Mouse (Mus musculus): Measurements from ENCODE around the gene Retreg3.
A peak's percentile ranks its signal among the peaks of the same experiment; 100 is the strongest.
"Not testable (repeated sequence)": the region's sequence is repeated elsewhere in the genome, so short reads cannot be mapped to it uniquely, and the experiment has no call there.

The Retreg3 gene

DNA sequence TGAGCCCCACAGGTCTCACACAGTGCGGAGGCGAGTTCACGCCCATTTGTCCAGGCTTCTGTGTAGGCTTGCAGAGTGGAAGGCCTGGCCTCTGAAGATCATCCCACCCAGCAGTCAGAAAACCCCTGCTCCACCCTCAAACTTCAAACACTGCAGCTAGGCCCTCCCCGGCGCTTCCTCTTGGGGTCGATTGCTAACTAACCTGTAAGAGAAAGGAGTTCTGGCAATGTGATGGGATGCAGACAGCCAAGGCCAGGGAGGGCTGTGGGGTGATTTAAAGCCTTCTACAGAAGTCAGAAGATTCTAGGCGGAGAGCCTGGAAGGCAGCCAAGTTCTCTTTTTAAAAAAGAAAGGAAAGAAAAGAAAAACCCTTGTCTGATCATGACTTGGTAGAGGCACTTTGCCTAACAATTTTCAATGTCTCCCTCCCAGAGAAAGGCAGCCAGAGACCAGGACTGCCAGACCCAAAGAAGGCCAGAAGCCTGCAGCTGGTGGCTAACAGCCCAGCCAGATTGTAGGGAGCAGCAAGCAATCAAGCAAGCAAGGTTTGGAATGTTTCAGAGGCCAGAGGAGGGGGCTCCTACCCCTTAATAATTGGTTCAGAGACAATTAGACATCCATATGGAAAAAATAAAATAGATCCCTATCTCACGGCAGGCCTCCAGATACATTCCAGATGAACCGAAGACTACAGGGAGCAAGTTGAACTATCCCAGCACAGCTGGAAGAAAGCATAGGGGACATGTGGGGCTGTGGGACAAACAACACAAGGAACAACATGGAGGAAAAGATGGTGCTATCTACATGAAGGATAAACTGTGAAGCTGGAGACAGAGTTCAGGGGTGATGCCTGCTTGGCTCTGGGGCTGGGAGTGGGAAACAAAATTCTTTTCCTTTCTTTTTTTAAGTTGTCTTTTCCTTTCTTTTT is 29.7 kb upstream of the Retreg3 start:
- no peak for DNase-seq (ENCODE audit: extremely low read depth, insufficient read length, low spot score)

DNA sequence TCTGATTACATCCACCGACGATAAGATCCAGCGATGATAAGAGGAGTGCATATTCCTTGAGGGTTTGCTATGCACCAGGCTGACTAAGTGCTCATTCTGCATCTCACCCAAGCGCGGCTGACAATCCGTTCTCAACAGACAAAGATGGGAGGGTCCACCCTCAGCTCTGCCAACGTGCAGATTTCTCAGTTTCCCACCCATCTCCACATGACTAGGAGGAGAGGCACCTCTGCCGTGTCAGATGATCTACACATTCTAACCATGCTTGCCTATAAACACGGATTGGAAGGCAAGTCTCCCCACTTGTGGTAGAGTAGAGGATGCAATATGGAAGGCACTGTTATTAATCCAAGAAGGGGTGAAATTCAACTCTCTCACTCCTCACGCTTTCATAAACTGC is 29.1 kb upstream of the Retreg3 start:
- DNase-seq (ENCODE audit: extremely low read depth, insufficient read length, low spot score) = no peak

DNA sequence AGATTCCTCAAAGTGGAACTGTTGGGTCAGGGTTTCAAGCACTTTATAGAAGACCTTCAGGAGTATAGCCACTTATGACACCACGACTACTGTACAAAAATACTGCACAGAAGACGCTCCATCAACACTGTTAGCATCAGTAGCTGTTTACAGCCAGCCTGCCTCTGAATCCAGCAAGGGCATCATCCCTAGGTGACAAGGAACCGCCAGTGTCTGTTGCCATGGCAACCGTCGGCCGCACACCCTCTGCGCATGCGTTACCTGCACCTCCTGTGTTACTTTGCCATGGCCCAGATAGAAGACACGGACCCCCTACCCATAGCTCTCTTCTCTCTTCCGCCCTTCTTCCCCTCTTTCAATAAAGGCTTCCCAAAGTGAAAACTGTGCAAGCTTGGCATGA is 26.7 kb upstream of the Retreg3 start:
- no peak for DNase-seq (ENCODE audit: extremely low read depth, insufficient read length, low spot score)

DNA sequence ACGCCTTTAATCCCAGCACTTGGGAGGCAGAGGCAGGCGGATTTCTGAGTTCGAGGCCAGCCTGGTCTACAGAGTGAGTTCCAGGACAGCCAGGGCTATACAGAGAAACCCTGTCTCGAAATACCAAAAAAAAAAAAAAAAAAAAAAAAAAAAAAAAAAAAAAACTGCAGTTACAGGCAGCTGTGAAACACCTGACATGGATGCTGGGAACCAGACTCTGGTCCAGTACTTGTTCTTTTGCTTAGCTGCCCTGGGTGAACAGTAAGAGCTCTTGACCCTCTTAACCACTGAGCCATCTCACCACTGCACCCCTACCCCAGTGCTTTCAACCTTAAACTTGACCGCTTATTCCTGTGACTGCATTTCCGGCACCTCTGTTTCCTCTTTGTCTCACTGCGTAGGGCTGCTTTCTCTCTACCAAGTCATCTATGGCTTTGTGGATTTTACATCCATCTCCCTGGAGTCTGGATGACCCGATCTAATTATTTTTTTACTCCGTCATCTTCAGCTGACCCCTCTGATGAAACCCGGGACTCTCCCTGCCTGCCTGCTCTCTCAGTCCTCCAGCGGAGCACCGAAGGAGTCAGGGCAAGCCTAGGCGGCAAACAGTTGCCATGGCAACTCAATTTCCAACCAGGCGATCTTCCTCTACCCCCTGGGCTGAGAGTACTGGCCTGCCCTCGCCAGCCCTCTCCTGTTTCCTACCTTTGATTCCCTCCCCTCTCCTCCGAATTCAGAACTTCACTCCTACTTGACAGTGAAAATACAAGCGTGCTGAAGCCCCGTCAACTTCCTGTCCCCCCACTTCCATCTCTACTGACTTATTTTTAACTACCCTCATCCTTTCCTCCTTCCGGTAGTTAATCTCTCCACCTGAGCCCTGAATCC is 23.9 kb upstream of the Retreg3 start:
- DNase-seq (ENCODE audit: extremely low read depth, insufficient read length, low spot score) = no peak

DNA sequence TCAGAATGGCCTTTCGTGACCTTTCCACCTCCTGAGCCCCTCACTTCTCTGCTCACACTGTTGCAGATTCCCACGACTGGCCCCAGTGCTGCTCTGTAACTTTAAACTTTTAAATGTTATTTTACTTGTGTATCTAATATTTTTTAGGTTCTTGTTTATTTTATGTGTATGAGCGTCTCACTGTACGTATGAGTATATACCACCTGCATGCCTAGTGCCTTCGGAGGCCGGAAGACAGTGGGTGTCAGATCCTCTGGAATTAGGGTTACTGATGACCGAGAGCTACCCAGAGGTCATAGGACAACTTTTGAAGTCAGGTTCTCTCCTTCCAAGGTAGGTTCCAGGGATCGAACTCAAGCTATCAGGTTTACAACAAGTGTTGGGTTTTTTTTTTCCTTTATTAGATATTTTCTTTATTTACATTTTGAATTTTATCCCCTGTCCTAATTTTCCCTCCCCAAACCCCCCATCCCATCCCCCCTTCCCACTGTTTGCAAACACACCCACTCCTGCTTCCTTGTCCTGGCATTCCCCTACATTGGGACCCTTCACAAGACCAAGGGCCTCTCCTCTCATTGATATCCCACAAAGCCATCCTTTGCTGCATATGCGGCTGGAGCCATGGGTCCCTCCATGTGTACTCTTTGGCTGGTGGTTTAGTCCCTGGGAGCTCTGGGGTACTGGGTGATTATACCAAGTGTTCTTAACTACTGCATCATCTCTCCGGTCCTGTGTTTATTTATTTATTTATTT is 22.7 kb upstream of the Retreg3 start:
- no peak for DNase-seq (ENCODE audit: extremely low read depth, insufficient read length, low spot score)

DNA sequence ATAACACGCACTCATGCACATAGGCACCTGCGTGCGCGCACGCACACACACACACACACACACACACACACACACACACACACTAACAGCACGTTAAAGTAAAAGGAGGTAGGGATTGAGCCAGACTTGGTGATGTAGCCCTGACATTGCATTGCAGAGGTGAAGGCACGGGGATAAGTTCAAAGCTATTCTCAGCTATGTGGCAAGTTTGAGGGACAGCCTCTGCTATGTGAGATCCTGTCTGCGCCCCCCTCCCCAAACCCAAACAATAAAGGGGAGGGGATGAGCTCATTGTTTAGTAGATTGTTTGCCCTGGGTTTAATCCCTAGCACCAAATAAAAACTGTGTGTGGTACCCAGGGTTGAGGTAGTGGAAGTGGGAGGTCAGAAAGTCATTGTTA is 21.4 kb upstream of the Retreg3 start:
- no peak for DNase-seq (ENCODE audit: extremely low read depth, insufficient read length, low spot score)

DNA sequence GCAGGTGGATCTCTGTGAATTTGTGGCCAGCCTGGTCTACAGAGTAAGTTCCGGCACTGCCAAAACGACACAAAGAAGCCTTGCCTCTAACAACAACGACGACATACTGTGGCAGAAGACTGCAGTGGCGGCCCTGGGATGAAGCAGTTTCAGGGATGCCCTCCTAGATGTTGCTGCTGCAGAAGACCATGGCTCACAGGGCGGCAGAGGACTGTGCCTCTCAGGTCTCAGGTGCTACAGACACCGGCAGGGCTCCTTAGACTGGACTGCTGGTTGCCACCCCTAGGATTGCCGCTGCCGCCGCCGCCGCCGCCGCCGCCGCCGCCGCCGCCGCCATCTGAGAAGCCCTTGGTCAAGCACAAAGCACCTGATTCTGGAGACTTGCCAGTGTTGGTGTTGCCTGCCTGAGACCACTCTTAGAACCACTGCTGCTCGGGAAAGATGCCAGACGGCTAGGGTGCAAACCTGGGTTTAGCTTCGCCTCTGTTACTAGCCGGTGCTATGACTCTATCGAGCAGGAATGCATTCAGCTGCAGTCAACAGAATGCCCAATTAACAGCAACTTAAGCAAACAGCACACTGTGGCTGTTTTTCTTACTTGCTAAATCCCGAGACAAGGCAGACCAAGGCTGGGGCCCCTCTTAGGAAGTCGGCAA is 20.6 kb upstream of the Retreg3 start:
- DNase-seq (ENCODE audit: extremely low read depth, insufficient read length, low spot score) = no peak

DNA sequence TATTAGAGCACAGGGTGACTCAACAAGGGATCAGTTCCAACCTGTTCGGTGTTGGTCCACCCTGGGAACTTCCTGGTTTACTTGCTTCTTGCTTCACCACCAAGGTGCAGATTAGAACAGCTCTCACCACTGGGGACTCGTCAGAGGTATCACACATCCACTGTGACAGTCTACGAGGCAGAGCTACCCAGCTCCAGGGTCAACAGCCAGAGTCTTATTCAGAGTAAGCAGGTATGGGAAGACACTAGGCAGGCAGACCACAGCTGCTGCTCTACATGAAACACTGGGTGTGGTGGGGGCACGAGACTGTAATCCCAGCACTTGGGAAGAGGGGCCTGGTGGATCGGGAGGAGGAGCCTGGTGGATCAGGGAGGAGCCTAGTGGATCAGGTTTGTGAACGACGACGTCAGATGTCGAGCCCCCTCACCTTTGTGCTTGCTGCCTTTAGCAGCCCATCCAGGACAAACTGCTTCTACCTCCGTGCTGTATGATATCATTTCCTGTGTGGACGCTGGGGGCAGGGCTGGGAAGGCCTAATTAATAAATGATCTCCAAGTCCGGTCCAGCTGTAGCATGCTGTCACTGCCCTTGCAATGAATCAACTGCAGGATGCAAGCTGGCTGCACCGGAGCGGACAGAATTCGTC is 19.0 kb upstream of the Retreg3 start:
- peak; percentile 34 for DNase-seq (ENCODE audit: extremely low read depth, insufficient read length, low spot score)

DNA sequence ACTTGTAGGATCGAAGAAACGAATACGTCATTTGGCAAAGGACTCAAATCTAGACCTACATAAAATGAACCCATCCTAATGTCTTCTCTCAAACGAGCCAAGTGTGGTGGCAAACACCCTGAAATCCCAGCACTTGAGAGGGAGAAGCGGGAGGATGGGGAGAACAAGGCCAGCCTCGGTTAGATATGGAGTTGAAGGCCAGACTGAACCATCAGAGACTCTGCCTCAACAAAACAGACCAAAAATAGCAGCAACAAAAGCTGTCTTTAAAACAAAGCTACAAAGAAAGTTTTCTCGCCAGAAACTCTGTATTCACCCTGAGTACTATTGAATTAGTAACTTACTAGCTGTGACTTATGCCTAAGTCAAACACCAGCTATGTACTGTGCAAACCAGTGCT is 17.3 kb upstream of the Retreg3 start:
- no peak for DNase-seq (ENCODE audit: extremely low read depth, insufficient read length, low spot score)

DNA sequence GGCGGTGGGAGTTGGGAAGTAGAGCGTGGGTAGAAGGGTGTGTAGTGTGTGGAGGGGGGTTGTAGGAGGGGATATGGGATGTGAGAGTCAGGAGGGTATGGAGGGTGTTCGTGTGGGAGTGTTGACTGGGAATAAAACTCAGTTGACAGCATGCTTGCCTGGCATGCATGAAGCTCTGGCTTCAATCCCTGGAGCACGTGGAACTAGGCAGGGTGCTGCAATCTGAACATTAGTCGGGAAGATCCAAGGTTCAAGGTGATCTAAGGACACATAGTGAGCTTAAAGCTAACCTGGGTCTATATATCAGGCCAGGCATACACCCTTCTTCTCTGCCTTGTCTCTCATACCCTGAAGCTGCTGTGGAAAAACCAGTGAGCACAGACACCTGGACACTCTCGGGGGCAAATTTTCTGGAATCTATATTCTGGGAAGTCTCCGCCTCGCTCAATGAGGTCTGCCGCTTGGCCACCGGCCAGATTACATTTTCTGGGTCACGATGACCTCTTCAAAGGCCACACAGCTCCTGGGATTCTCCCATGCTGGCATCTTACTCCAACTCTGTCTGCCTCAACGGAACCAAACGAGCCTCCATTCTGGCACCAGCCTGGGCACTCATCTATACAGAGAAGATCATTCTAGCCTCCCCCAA is 14.6 kb upstream of the Retreg3 start:
- DNase-seq (ENCODE audit: extremely low read depth, insufficient read length, low spot score) = no peak

DNA sequence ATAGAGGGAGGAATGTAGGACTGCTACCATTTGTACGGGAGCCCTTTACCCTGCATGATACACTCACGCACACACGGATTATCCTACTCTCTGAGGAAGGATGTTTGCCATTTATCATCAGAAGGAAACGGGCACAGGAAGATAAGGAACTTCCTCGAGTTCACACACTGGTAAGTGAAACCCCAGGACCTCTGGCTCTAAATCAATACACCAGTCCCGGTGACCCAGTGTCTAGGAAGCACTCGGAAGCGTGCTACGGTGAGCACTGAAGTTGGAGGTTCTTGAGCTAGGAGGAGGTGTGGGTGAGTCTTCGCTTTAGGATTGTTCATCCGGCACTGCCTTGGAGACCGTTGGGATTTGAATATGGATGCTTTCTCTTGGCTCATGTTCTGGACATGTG is 13.3 kb upstream of the Retreg3 start:
- no peak for DNase-seq (ENCODE audit: extremely low read depth, insufficient read length, low spot score)

DNA sequence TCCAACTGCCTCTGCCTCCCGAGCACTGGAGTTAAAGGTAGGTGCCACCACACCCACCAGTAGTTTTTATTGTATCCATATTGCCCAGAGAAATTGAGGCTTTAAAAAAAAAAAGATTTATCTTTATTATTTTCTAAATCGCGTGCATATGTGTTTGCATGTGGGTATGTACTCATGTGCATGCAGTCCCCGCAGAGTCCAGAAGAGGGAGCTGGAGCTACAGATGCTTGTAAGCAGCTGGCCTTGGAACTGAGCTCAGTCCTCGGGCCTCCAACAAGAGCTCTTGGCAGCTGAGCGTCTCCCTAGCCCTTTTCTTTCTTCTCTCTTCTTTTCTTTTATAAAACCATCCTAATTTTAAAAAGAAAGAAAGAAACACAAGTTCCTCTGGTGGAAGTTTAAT is 12.0 kb upstream of the Retreg3 start:
- no peak for DNase-seq (ENCODE audit: extremely low read depth, insufficient read length, low spot score)

DNA sequence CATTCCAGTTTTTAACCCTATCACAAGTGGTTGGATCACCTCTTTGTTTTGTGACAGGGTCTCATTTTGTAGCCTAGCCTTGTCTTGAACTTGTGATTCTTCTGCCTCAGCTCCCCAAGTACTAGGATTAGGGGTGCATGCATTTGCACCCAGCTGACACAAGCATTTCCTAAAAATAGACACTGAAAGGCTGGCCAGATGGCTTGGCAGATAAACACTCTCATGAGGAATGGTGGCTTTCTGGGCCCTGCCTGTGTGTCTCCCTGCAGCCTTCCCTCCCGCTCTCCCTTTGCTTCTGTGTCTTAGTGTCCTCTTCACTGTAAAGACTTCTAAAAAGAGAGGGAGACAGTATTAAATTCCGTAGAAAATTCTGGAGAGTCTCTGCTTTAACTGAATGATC is 11.5 kb upstream of the Retreg3 start:
- DNase-seq (ENCODE audit: extremely low read depth, insufficient read length, low spot score) = no peak

DNA sequence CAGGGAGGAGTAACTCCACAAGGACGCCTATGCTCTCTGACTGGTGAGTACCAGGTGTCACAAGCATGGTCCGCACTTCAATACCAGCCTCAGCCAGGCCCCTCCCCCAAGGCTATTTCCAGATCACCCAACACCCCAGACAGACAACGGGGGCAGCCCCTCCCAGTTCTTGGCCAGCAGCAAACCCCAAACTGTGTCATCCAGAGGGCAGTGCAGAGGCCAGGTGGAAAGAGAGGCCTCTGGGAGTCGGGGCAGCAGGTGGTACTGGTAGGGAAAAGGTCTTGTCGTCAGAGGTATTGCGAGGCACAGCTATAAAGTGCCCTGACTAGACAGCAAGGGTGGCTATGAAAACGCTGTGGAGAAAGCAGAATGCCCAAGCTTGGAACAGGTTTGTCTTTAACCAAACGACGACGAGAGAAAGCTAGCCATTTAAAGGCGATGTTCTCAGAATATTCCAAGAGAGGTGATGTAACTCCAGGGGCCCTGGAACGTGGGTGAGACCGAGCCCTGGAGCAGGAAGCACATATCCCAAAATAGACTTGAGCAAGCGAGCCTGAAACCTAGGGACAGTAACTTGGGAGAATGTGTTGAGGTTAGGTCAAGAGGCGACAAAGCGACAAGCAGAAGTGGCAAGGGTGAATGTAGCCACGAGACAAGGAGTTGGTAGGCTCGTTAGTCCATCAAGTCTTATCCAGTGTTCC is 10.5 kb upstream of the Retreg3 start:
- no peak for DNase-seq (ENCODE audit: extremely low read depth, insufficient read length, low spot score)

DNA sequence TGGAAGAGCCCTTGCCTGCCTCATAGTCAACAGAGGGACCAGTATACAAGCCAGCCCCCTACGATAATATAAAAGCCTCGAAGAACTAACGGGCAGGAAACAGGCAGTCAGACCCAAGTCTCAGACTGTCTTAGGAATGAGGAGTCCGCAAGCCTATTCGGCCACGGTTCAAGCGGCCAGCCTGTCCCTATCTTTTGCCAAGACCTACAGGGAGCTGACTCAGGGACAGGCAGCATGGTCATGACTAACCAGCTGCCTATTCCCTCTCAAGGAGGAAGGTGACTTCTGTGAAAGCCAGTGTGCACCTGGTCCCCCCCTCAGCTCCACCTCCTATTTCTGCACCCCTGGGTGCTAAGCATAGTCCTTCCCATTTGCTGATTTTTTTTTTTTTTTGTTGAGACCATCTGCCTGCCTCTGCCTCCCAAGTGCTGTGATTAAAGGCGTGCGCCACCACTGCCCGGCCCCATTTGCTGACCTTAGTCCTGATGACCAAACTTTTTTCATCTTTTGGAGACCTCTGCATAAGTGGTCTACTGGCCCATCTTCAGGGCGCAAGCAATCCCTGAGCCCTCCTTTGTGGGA is 9.4 kb upstream of the Retreg3 start:
- no peak for DNase-seq (ENCODE audit: extremely low read depth, insufficient read length, low spot score)

DNA sequence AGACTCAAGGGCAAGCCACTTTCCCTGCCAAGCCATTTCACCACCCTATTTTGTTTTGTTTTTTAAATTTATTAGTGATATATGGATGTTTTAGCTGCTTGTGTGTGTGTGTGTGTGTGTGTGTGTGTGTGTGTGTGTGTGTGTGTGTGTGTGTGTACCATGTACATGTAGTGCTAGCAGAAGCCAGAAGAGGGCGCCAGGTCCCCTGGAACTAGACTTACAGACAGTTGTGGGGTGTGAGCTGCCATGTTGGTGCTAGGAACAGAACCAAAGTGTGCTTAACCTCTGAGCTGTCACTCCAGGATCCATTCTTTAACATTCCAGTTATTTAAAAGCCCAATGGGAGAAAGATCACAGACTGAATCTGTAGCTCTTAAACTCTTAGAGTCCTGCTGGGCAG is 7.4 kb upstream of the Retreg3 start:
- no peak for DNase-seq (ENCODE audit: extremely low read depth, insufficient read length, low spot score)

DNA sequence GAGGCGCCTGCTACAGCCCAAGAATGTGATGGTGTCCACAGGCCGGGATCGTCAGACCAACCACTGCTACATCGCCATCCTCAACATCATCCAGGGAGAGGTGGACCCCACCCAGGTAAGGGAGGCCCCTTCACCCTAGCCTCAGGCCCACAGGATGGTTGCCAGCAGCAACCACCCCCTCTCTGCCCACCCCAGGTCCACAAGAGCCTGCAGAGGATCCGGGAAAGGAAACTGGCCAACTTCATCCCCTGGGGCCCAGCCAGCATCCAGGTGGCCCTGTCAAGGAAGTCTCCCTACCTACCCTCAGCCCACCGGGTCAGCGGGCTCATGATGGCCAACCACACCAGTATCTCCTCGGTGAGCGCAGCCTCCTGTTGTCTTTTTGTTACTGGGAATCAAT is 5.3 kb upstream of the Retreg3 start:
- DNase-seq (ENCODE audit: extremely low read depth, insufficient read length, low spot score) = not testable (repeated sequence)

DNA sequence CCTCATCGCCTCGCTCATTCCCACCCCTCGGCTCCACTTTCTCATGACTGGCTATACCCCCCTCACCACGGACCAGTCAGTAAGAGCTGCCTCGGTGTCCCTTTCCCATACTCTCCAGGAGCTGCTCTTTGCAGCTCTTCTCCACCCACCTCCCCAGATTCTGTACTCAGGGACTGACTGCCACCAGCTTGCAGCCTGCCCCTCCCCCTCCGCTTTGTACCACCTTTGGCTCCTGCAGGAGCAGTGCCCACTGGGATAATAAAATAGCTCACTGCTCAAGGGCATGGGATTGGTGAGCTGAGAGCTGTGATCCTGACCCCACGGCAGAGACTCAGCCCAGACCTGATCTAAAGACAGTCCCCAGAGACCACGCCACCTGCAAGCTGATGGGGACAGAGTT is 4.8 kb upstream of the Retreg3 start:
- DNase-seq (ENCODE audit: extremely low read depth, insufficient read length, low spot score) = not testable (repeated sequence)

Measured in 3134 (cell line).